Mouse (Mus musculus): ENCODE results near the gene Slc35e4.

DNA sequence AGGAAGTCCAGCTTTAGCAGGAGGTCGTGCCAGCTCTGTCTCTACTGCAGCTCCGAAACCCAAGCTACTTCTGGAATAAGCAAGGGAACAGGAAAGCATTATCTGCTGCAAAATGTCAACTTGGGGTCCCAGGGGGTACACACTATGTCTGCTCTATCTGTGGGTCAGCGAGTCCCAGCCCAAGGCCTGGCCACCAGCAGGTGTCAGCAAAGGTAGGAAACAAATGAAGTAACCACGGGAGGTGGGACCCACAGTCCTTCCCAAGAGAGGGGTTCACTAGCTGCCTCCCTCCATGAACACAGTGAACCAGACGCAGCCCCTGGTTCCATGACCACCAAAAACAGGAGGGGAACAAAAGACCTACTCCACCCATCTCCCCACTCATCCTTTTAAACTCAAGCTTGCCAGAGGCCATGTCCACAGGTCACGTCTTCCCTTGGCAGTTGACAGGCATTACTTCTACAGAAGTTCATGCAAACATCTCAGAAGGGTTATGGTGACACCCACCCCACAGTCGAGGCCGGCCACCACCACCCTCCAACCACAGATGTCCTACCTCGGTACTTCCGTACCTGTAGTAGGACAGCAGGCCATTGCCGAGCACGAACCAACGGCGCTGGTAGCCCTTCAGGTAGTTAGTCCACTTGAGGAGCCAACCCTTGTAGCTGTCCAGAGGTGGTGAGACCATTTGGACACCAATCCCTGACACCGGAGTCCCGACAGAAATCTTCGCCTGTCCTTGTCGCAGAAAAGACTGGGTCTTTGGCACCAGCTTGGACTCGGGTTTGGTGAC, 51.6 kb downstream of the Slc35e4 start:
- no peak for TF ChIP-seq CTCF (IDR thresholded peaks at IDR 0.05; ENCODE audit: low read depth)
- TF ChIP-seq EP300 (IDR thresholded peaks at IDR 0.05; ENCODE audit: low read depth), result no peak
